Mouse (Mus musculus): ENCODE data around the gene Chgb.
A peak's percentile ranks its signal among the peaks of the same experiment; 100 is the strongest.

DNA sequence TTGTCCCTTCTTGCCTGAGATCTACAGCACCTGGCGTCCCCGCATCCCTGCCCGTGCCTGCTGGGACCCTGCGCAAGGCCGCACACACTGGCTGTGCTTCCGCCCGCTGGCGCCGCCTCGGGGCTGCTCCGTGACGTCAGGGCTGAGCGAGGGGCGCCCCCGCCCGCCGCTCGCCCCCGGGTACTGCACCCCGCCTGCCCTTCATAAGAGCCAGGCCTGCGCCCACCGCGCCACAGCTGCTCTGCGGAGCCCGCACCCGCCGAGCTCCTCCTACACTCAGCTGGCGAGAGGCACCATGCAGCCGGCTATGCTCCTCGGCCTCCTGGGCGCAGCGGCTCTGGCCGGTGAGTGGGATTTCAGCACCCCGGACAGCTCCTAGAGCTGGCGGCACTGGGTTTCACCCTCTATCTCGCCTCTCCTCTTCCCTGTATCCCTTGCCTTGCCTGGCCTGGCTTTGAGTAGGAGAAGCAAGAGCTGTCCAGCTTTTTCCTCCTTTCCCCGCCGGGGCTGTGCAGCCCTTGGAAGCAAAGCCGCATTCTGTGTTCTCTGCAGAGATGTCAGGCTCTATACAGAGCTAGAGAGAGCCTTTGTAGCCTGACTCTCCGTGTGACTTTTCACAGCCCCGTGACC, 476 bp downstream of the Chgb start:
- TF ChIP-seq POLR2A (IDR thresholded peaks at IDR 0.05; ENCODE audit: borderline replicate concordance, insufficient read depth, low read length): peak; percentile 89
- no peak for TF ChIP-seq CTCF (IDR thresholded peaks at IDR 0.05; ENCODE audit: borderline replicate concordance, insufficient read depth, low read depth, low read length)

Data from cerebellum, adult 2 months (tissue).